Mouse (Mus musculus) embryonic fibroblast, embryonic 13.5 days (primary cell): ENCODE data around the gene Ttll6.

Experiments
- CTCF ChIP-seq: IDR thresholded peaks from 2 replicates; pipeline ENCODE4 v1.5.1; 2011; ENCODE audit warnings: mild to moderate bottlenecking, control low read depth, low read length, moderate library complexity, borderline replicate concordance; ENCODE audit not compliant: insufficient read depth
- POLR2A ChIP-seq: IDR thresholded peaks from 2 replicates; pipeline ENCODE4 v1.6.1; 2011; ENCODE audit warnings: low read depth, mild to moderate bottlenecking, control low read depth, low read length, moderate library complexity

DNA sequence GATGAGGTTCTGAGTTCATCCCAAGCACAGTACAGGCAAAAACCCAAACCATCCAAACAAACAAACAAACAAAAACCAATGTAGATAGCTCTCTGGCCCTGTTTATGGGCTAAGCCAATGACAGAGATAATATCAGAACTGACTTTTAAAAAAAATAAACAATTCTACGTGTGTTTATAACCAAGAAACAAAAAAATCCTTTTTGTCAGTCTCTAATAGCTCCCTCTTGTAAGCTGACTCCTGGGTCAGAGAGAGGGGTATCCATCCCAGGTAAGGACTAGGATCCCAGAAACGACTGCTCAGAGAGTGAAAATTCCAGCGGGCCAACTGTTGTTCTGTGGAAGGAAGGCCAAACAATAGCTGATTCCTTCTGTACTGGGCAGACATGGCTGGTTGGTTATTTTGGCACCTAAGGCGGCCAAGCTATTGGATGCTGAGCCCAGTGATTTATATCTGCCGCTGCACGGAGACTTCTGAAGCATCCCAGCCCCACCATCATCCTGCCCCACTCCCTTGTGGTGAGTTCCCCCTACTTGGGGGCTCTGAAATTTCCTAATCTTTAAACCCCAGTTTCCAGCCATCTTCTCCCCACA lies 45.4 kb downstream of the Ttll6 start:
- TF ChIP-seq CTCF (no peak), POLR2A (no peak)
